Mouse (Mus musculus) thymus, adult 18-20 months (tissue): ENCODE results near the gene Coro2b.

ENCODE experiments used
- DNase-seq, 2 experiments: peaks; one replicate each; pipeline ENCODE4 v3.0.0; 2022; ENCODE audit warnings: mixed read lengths in 2 of 2

The Coro2b gene

DNA sequence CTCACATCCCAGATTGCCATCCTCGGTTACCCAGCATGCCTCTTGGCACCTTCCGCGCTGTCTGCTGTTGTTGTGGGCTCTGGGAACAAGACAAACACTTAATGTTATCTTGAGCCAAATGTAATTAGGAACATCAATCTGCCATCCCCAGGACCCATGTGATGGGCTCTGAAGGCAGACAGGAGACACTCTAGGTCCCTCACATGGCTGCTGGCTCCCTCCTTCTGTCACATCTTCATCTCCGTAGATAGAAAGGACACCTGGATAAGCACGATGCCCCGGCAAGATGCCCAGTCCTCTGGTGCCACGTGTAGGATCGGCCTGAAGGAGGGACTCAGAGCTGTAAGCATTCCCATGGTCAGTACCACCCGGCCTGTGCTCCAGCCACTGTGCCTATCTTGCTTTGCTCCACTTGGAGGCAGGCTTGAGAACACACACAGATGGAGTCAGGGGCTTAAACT, 2.4 kb upstream of the Coro2b start:
- DNase-seq = no peak

DNA sequence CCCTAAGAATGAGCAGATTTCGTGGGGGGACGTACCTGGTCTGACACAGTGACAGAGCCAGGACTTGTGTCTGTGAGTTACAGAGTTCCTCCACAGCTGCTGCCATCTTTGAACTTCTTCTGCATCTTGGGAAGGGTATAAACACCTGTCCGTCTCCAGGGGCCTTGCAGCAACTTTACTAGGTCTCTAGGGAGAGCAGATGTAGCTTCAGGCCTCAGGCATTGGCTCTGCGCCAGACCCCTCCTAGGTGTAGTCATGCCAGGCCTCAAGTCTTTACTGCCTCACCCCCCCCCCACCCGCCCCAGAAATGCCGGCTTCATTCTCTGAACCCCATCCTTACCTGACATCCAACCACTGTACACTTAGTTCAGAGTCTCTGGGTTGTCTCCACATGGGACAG, 1.1 kb upstream of the Coro2b start:
- peak; percentile 33 to 61 for DNase-seq

DNA sequence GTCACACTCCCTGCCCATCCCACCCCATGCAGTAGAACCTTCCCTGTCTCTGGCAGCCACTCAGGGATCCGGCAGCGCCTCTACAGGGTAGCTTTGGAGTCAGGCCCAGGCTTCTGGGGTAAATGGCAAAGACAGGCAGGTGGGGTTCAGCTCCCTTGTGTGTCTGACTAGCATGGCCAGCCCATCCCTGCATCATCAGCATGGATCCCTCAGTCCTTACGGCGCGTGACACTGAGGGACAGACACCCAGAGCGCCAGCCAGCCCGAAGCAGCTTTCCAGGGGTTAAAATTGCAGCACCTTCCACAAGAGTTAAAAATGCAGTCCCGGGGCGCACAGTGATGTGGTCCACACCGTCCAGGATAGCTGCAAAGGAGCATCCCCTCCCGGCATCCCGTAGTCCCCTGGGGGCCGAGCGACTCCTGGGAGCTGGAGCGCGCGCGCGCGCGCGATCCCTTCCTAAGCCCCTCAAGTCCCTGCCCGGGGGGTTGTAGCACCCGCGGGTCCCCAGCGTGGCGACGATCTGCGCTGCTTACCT, 657 bp downstream of the Coro2b start:
- DNase-seq = peak in 1 of 2 experiments; percentile 33

DNA sequence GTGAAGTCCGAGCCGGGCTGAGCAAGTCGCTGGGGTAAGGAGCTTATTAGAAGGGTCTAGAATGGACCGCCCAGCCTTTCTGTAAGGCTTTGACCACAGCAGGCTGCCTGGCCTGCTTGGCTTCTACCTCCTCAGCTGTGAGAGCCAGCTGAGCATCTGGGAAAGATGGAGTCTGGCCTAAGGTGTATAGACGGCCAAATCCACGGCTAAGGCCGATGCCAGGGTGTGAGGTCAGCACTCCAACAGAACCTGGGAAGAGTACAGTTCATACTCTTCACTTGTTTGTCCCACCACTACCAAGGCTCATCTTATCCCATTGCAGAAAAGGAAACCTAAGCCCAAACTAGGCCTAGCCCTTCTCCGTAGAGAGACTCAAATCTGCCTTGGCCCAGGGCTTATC, 1.3 kb downstream of the Coro2b start:
- DNase-seq = no peak

DNA sequence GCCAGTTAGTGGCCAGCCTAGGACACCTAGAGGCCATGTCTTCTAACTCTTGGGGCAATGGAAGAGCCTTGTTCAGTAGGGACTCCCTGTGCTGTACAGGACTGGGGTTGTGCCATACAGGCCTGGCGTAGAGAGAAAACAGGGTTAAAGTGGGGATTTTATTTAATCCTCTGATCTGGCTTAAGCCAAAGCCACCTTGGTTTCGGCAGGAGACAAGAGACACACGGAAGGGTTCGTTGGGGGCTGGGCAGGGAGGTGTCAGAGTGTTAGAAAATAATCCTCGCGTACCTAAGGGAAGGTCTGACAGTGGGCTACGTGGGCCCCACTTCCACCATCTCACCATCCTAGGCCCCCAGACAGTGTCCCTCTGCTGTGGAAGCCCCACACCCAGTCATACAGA, 2.2 kb downstream of the Coro2b start:
- DNase-seq = no peak

DNA sequence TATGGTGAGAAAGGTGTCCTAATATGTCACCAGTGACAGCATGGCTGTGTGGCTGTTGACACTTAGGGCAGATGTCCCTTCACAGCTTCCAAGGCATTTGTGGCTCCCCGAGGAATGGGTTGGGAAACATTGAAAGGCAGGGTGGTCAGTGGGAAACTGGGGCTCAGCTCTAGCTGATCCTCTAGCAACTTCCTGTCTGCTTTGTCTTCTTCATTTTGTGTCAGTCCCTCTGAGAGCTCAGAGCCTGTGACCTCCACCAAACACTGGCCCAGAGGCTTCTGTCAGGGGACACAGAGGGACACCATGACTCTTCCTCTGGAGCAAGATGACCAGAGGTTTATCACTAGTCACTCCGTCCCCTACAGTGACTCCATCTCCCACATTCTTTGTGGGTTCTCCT, 2.7 kb downstream of the Coro2b start:
- no peak for DNase-seq

DNA sequence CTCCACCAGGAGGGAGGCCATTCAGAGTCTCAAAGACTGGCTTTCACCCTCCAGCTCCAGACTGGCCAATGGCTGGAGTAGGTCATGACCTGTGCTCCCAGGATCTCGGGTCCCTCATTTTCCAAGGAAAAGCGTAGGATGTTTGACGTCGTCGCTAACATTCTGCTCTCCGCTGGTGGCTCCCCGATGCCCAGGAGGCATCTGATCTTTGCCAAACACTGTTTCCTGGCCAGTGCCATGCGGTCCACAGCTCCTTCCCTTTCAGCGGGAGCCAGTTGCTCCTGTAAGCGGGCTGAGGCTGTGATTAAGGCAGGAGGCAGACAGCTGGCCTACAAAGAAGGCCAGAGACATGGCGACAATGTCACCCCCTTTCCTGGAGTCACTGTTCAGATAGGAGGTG, 4.0 kb downstream of the Coro2b start:
- no peak for DNase-seq

DNA sequence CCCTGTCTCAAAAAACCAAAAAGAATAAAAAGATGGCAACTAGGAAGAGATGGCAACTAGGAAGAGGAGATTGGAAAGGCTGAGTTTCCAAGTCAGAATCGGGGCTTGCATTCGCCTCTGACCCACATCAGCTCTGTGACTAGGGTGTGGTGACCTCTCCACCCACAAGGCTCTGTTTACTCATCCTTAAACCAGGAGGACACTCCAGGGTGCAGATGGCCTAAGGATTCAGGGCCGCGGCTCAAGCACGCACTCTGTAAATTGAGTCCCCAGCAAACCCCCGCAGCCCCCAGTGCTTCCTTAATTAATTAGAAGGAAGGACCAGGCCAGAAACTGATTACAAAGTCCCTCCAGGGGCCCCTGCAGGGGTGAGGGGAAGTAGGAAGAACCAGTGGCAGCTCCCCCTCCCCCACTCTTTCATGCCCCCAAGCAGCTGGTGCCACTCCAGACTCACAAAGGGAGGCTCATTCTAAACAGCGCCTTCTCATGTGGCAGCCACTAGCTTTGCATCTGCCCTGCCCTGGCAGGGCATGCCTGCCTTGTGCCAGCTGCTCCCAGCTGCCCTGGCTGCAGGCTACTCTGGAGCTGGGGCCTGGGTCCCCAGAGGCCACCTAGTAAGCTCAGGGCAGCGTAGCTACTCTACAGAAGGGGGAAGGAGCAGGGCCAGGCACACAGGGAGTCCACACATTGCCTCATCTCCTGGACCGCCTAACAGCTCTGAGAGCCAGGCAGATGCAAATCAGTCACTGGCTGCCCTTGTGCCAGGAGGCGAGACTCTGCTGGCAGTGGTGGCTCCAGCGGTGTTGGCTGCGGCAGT, 5.2 kb downstream of the Coro2b start:
- peak; percentile 68 to 77 for DNase-seq

DNA sequence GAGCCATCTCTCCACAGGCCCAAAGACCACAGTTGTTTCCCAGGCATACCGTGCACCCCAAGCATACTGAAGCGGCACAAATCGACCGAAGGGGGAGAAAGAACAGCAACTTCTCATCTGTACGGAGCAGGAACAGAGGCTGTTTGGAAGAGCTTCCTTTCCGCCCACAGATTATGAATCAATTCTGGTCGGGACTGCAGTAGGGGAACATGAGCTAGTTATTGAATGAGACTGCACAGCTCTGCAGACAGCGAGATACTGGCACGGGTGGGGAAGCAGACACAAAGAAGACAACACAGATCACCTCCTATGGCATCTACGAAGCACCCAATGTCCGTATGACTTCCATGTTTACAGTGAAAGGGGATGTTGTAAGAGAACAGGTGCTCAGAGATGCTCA, 8.3 kb downstream of the Coro2b start:
- no peak for DNase-seq

DNA sequence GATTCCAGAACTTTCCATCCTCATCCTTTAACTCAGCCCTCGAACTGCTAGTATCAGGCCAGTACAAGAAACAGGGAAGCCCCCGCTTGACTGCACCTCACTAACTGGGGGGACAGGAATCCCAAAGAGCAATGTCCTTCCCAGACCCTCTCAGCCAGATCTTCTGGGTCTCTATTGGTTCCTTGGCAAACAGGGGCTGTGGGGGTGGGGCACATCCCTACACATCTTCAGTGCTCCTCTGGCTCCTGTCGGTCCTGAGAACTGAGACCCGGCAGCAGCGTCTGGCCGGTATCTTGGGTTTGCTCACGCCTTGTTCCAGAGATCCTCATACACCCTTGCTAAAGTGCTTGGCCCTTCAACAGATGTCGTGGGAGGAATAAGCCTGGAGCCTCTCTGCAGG, 10.0 kb downstream of the Coro2b start:
- DNase-seq = no peak

DNA sequence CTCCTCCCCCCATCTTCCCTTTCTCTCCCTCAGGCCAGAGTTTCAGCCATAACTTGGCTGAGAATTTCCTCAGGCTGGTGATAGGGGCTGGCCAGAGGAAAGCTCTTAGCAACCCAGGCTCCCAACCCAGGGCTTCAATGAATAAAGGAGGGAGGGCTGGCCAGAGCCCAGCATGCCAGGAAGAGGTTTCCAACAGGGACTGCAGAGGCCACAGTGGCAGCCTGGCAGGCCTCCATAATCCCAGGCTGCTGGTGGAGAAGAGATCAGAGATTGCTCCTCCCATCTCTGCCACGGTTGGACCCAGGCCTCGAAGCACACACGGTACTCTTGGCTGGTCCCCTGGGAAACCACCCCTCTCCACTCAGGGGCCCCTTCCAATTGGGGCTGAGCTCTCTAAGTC, 10.4 kb downstream of the Coro2b start:
- DNase-seq = no peak

DNA sequence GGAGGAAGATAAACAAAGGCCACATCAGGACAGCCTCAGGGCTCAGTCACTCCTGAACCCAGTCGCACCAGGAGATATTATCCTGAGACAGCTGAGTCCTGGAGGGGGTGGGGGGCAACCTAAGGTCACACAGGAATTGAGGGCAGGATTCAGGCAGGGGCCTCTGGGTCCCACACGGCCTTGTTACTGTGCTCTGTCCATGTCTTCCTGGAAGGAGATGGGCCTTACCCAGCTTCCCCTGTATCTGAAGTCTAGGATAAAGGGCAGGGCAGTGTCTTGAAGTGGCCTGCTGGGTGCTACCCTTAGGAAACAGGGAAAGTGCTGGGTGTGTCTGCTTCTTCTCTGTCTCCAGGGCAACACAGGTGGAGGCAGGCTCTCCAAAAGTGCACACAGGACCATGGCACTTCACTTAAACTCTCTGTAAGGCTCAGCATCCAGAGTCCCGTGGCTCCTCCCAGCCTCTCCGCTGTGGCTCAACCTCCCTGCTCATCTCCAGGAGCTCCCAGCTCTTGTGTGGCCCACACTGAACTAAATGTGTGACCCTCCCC, 12.0 kb downstream of the Coro2b start:
- DNase-seq = no peak

DNA sequence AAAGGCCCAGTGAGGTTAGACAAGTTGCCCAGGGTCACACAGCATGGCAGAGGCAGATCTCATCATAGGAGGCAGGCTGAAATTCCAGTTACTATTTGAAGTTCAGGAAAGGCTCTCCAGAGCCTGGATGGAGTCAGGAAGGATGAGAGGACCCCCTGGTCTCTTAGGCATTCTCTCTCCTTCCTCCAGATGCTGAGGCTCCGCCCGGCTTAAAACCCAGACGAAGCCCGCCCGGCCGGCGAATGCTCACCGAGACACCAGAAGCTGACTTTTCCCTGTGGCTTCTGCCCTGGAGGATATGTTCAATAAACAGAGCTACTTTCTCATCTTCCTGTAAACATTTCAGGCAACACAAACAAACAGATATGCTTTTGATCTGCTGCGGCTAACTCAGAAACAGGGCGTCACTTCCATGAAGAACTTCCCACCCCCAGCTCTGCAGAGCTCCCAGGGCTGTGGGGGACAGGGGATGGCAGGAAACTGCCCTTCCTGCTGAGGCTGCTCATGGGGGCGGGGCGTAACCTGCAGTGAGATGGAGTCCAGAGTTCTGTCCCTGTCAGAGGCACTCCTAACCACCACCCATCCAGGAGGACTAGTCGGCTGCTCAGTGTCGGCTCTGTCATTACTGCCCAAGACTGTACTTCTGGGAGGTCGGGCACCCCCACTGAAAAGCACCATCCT, 13.9 kb downstream of the Coro2b start:
- no peak for DNase-seq

DNA sequence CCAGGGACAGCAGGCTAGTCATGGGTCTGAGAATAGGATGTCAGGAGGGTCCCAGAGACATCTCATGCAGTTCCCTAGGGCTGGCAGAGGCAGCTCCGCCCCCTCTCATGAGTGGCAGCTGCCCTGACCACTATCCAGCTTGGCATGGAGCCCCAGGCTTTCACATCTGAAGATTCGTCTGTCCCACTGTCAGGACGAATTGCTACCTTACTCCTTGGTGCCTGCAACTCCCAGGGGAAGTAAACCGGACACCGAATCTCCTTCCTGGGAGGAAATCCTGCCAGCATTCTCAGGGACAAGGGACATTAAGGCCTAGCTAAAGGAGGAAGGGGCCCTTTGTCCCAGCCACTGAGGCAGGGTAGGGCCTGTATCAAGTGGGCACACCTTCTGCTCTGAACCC, 14.6 kb downstream of the Coro2b start:
- no peak for DNase-seq

DNA sequence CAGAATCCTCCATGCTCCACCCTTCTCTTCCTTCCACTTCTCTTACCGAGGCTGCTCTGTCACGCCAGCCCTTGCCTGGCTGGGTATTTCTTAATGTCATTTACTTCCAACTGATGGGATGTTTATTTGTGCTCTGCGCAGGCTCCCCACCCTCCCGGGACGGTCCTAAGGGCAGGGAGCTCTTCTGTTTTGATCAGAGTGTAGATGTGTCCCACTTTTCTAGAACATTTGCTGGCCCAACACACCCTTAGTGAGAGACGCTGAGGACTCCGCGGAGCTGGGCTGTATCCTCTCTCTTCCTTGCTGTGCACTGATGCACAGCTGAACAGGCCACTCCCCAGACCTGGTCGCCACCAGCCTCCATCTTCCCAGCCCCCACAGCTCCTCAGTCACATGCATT, 15.3 kb downstream of the Coro2b start:
- no peak for DNase-seq

DNA sequence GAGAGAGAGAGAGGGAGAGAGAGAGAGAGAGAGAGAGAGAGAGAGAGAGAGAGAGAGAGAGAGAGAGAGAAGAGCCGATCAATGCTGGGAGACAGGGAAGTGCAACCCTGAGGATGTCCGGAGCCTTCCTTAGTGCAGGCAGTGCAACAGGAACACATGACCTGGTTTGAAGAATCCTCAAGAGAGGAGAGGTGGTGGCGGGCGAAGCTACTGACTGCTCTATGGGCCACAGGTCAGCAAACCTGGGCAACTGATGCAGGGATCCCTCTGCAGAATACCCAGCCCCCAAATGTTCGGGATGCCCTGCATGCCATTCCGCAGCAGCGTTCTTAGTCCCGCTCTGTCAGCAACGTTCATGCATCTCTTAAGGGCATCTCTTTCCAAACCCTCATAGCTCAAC, 15.9 kb downstream of the Coro2b start:
- DNase-seq = no peak

DNA sequence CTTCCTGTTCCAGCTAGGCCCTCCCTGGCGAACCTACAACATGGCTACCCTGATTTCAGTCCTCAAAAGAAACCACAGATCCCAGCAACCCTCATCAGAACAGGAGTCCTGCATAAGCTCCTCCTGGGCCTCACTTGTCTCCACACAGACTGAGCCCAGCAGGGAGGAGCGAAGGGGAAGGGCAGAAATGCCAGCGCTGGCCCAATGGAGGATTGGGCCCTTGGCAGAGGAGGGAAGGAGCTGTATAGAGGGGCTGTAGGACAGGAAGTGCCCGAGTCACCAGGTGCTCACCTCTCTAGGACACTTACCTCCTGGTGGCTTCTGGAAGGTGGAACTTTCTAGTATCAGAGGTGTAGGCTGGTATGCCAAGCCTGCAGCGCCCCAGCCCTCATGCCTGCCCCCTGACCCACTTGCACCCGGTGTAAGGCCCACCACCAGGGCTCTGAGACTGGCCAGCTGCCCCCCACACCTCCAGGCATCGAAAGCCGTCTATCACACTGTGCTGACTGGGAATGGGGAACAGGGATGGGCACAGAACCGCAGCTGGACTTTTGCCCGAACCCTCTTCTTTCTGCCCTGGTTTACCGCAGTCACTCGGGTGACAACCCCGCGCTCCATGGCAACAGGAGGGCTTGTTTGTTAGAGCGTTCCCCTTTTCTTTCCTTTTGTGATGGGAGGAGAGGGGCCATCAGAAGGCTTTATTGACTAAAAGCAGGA, 16.9 kb downstream of the Coro2b start:
- no peak for DNase-seq

DNA sequence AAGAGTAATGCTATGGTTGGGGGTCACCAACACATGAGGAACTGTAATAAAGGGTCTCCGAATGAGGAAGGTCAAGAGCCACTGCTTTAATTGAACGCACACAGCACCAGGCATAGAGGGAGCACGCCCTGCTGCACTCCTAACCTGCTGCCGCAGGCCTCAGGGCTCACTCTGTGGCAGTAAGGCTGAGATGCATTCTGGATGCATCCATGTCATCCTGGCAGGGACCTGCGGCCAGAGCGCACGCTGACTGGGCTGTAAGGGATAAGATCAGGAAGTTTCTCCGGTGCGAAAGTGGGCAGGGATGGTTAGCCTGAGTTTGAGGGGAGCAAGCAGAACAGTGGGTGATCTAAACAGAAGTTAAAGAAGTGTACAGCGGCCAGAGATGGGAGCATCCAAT, 17.5 kb downstream of the Coro2b start:
- no peak for DNase-seq

DNA sequence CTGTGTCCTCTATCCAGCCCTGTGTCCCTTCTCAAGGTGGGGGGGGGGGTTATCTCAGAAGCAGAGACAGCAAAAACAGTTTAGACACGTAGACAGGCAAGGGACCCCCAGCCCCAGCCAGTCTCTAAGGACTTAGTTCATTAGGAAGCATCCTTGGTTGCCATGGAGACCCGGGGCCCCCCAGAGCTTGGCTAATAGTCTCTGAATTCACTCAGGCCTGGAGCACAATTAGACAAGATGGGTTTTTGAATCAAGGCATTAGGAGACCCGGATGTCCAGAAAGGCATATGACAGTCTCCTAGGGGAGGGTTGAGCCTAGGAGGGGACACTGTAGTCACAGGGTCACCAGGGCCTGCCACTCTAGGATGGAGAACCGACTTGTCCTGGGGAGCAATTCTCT, 18.3 kb downstream of the Coro2b start:
- no peak for DNase-seq

DNA sequence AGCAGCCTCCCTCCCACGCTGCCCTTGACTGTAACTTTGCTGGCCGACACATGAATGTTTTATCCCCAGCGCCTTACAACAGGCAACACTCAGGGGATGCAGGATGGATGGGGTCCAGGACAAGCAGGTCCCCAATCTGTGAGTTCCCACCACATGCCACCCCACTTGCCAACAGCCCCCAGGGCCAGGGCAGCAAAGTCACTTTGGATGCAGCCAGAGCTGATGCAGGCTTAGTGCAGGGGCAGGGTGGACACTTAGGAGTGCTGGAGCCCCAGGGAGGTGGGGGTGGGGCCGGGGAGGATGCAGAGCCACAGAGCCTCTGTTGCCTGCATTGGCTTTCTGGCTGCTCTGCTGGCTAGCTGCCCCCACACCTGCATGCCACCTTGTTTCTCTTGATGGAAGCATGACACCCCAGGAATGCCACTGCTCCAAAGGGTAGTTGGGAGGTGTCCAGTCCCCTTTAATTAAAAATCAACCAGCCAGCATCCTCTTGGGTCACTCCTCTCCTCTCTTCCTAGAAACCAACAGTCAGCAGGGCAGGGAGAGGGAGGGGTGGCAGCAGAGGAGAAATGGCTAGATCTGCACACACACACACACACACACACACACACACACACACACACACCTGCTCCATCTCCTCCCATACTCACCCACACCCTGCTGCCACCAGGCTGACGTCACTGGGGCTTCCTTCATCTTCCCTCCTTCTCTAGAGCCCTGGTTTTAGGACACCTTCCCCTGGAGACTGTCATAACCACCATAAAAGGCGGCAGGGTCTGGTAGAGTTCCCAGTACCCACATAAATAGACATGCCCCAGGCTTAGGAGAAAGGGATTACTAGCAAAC, 19.5 kb downstream of the Coro2b start:
- no peak for DNase-seq

DNA sequence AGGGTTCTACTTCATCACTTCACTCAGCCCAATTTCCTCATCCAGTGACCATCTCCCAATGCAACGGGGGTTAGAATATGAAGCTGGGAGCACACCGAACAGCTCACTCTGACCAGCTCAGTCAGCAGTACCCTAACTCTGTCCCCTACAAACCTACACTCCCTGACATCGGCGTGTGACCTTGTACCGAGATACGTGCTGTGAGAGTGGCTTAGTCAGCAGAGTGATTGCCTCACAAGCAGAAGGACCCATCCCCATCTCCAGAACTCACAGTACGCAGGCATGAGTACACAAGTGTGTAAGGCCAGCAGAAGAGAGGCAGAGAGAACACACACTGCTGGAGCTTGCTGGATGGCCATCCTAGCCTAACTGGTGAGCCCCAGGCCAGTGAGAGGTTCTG, 21.7 kb downstream of the Coro2b start:
- no peak for DNase-seq

DNA sequence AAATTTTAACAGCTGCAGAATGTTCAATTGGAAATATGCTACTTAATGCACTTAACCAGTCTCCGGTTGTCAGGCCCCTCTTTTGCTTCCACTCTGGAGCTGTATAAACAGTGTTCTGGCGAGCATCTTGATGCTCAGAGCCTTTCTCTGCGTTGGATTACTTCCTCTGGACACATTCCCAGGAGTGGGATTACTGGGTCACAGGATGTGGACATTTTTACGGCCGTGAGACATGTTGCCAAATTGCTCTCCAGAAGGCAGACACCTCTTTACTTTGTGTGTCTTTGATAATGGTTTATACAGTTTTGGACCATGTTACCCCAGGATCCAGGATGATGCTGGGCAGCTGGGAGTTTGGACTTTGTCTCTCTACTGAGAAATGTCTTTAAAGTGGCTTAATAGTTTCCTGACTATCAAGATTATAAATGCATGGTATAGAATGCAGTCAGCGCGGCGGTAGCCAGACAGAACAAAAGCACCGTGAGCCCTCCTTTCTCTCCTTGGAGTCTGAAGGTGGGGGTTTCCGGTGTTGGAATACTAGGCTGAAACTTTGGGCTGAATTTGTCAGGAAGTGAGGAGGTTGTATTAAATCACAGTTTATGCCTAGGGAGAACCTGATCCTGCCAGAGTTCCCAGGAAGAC, 23.2 kb downstream of the Coro2b start:
- no peak for DNase-seq
